Mouse (Mus musculus): ENCODE data around the gene Asb18.

Gene Asb18

GRCm38 (mm10) chr1:90014446-90014845 lies at the start of gene Asb18:
Gene Asb18 (minus strand): TSS chr1:90014666.
- DNase-seq (ENCODE audit: low read depth): no peak

GRCm38 (mm10) chr1:90060599-90060998 lies 46.1 kb upstream of the Asb18 start:
- peak; percentile 54 for DNase-seq (ENCODE audit: low read depth)

GRCm38 (mm10) chr1:90060054-90060453 lies 45.6 kb upstream of the Asb18 start:
- DNase-seq (ENCODE audit: low read depth): no peak

- DNase-seq (ENCODE audit: low read depth): no peak
Measured at GRCm38 (mm10) chr1:90054991-90055390, 40.5 kb upstream of the Asb18 start.

- DNase-seq (ENCODE audit: low read depth): peak; percentile 67
Measured at GRCm38 (mm10) chr1:90051347-90051746, 36.9 kb upstream of the Asb18 start.

- DNase-seq (ENCODE audit: low read depth): no peak
Measured at GRCm38 (mm10) chr1:90050046-90050739, 35.7 kb upstream of the Asb18 start.

- DNase-seq (ENCODE audit: low read depth): no peak
Measured at GRCm38 (mm10) chr1:90028305-90028704, 13.8 kb upstream of the Asb18 start.

GRCm38 (mm10) chr1:90026945-90027344 lies 12.5 kb upstream of the Asb18 start:
- DNase-seq (ENCODE audit: low read depth): peak; percentile 32

GRCm38 (mm10) chr1:90020336-90020735 lies 5.9 kb upstream of the Asb18 start:
- DNase-seq (ENCODE audit: low read depth): no peak

- DNase-seq (ENCODE audit: low read depth): no peak
Measured at GRCm38 (mm10) chr1:90018071-90018470, 3.6 kb upstream of the Asb18 start.

- DNase-seq (ENCODE audit: low read depth): peak; percentile 5
Measured at GRCm38 (mm10) chr1:90013273-90013672, 1.2 kb downstream of the Asb18 start.

GRCm38 (mm10) chr1:90012850-90013249 lies 1.6 kb downstream of the Asb18 start:
- peak; percentile 46 for DNase-seq (ENCODE audit: low read depth)

- no peak for DNase-seq (ENCODE audit: low read depth)
Measured at GRCm38 (mm10) chr1:90012168-90012567, 2.3 kb downstream of the Asb18 start.

- DNase-seq (ENCODE audit: low read depth): peak; percentile 8
Measured at GRCm38 (mm10) chr1:90010077-90010476, 4.4 kb downstream of the Asb18 start.

GRCm38 (mm10) chr1:90009188-90009587 lies 5.3 kb downstream of the Asb18 start:
- no peak for DNase-seq (ENCODE audit: low read depth)

- no peak for DNase-seq (ENCODE audit: low read depth)
Measured at GRCm38 (mm10) chr1:90006666-90007065, 7.8 kb downstream of the Asb18 start.

- no peak for DNase-seq (ENCODE audit: low read depth)
Measured at GRCm38 (mm10) chr1:90000981-90001380, 13.5 kb downstream of the Asb18 start.

- no peak for DNase-seq (ENCODE audit: low read depth)
Measured at GRCm38 (mm10) chr1:89999858-90000257, 14.6 kb downstream of the Asb18 start.

- DNase-seq (ENCODE audit: low read depth): no peak
Measured at GRCm38 (mm10) chr1:89998696-89999095, 15.8 kb downstream of the Asb18 start.

- no peak for DNase-seq (ENCODE audit: low read depth)
Measured at GRCm38 (mm10) chr1:89998076-89998475, 16.4 kb downstream of the Asb18 start.

- no peak for DNase-seq (ENCODE audit: low read depth)
Measured at GRCm38 (mm10) chr1:89992256-89992655, 22.2 kb downstream of the Asb18 start.

- DNase-seq (ENCODE audit: low read depth): no peak
Measured at GRCm38 (mm10) chr1:89977261-89977660, 37.2 kb downstream of the Asb18 start.

GRCm38 (mm10) chr1:89976411-89976810 lies 38.1 kb downstream of the Asb18 start:
- DNase-seq (ENCODE audit: low read depth): no peak

- DNase-seq (ENCODE audit: low read depth): no peak
Measured at GRCm38 (mm10) chr1:89974541-89974940, 39.9 kb downstream of the Asb18 start.

Measured in 416B (cell line).